Mouse (Mus musculus) forebrain, embryonic 10.5 days (tissue): ENCODE results near the gene Med22. TPM values are rescaled to one million over a fixed set of nuclear protein-coding genes. Genes with fewer than 3 reads are reported as not detected.

ENCODE experiments used
- DNase-seq: peaks from one replicate; pipeline ENCODE4 v3.0.0-alpha.2; 2017; ENCODE audit warnings: low spot score; ENCODE audit errors: extremely low spot score
- H3K27ac ChIP-seq: fragments of 300-500 bp; sonication (generic); 2 replicates; pipeline ENCODE4 v1.5.1; 2016; ENCODE audit warnings: mild to moderate bottlenecking
- H3K27me3 ChIP-seq: fragments of 300-500 bp; sonication (generic); 2 replicates; pipeline ENCODE4 v1.6.1; 2016; ENCODE audit warnings: mild to moderate bottlenecking; ENCODE audit not compliant: poor library complexity, severe bottlenecking
- H3K36me3 ChIP-seq: fragments of 300-500 bp; sonication (generic); replicated peaks from 2 replicates; pipeline ENCODE4 v1.6.1; 2016; ENCODE audit warnings: mild to moderate bottlenecking, moderate library complexity
- H3K4me1 ChIP-seq: fragments of 300-500 bp; sonication (generic); 2 replicates; pipeline ENCODE4 v1.6.1; 2016
- H3K4me3 ChIP-seq: fragments of 300-500 bp; sonication (generic); 2 replicates; pipeline ENCODE4 v1.5.1; 2016; ENCODE audit warnings: mild to moderate bottlenecking, moderate library complexity
- H3K9me3 ChIP-seq: fragments of 300-500 bp; sonication (generic); 2 replicates; pipeline ENCODE4 v1.6.1; 2016; ENCODE audit warnings: mild to moderate bottlenecking, moderate library complexity
- WGBS: fragments of 180-500 bp; shearing (Covaris S2); methylation state at CpG from one replicate; pipeline ENCODE4 v1.1.7; 2016; 5-methylcytosine and 5-hydroxymethylcytosine counted together
- polyA plus RNA-seq: library from polyadenylated mRNA; unstranded; fragments of >200 nt; fragmentation: Nextera tagmentation; extraction: Ambion mirVana; gene quantifications from 2 replicates; pipeline ENCODE4 v1.2.1, GENCODE M21; 2016

Gene Med22
- polyA plus RNA-seq, 1 experiment from 2014 or later, result 112 TPM

DNA sequence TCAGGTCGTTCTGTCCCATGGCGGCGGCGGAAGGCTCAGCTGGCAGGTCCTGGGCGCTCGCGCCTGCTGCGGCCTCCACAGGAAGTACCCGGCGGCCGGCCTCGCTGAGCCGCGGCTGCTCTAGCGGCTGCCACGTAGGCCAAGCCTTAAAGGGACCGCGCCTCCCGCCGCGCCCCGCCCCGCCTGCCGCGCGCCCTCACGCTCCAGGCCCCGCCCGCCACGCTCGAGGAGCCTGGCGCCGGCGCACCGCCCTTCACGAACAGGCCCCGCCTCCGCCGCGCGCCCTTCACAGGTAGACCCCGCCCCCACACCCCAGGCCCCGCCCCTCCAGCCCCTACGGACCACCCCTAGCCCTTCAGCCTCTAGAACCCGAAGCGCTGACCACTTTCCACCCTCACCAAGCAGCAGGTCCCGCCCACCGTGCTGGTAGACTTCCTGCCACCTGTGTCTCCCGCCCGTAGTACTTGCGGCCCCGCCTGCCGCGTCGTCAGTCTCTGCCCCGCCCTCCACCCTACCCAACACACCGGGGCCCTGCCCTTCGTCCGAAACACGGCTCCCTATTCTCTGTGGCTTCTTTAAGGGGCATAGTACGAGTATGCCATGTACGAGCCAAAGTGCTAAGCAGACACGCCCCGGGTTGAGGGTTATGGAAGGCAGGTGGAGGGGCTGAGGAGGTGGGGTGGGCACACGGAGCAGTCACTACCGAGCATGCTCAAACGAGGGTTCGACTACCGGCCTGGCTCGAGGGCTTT is 23.0 kb upstream of the Med22 start, which contains the start of the genes Surf4 and Stkld1:
Gene Surf4, minus strand, starts transcription at position 625 of the 752 bp plus-strand sequence.
Gene Stkld1, plus strand, starts transcription at position 744 of the 752 bp plus-strand sequence.
- DNase-seq, result peak; percentile 96
- peaks cover 34% of the 10 kb centered on the region for H3K36me3 ChIP-seq
- H3K27ac ChIP-seq, result peak within 1 kb of the TSS; percentile 96
- H3K4me1 ChIP-seq, result peaks cover 37% of the 10 kb centered on the region
- no peaks in the 10 kb centered on the region for H3K9me3 ChIP-seq
- H3K27me3 ChIP-seq, result no peaks in the 10 kb centered on the region
- H3K4me3 ChIP-seq, result peak within 1 kb of the TSS; percentile 80
- under 1% methylated on average over 69 of the region's 70 CpGs for WGBS

DNA sequence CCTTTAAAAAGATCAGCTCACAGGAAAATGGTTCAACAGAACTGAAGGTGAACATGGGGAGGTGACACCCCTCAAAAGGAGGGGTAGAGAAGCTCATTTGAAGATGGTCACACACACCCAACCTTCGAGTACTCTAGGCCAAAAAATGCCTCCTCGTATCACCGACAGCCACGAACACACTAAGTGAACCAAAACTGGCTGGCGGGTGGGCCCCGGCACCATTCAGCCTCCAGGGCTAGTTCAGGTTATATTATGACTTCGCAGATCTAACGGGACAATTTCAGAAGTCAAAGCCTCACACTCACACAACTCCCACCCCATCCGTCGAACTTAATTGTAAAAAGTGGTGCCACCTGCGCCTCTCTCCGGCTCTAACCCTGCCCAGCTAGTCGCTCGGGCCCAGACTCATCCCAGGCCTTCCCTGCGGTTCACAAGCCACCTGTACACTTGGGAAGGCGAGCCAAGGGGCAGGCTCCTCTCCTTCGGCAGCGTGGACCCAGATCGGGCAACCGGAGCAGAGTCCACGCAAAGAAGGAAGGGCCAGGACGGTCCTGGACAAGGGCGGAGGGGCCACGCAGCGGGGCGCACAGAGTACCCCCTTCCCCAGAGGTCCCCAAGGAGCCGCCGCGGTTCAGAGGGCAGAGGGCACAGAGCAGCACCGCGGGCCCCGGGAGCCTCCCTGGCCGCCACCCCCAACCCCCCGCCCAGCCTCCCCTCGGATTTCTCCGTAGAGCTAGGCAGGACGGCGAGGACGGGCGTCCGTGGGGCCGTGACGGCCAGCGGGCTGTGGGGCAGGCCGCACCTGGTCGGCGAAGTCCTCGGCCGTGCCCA is 22.2 kb upstream of the Med22 start:
- H3K9me3 ChIP-seq, result no peaks in the 10 kb centered on the region
- peaks cover 37% of the 10 kb centered on the region for H3K4me1 ChIP-seq
- 3% methylated on average over 49 of the region's 49 CpGs for WGBS
- no peaks in the 10 kb centered on the region for H3K27me3 ChIP-seq
- no peak for DNase-seq
- peaks cover 42% of the 10 kb centered on the region for H3K36me3 ChIP-seq
- peak overlapping the region; percentile 80 for H3K4me3 ChIP-seq
- peak overlapping the region; percentile 96 for H3K27ac ChIP-seq

GRCm38 (mm10) chr2:26930390-26930789 is 19.9 kb upstream of the Med22 start:
- H3K9me3 ChIP-seq, result no peaks in the 10 kb centered on the region
- peak overlapping the region; percentile 6 for H3K4me3 ChIP-seq
- H3K4me1 ChIP-seq, result peaks cover 37% of the 10 kb centered on the region
- DNase-seq, result peak; percentile 58
- 60% methylated on average over 1 of the region's 1 CpGs for WGBS
- H3K36me3 ChIP-seq, result peaks cover 65% of the 10 kb centered on the region
- H3K27ac ChIP-seq, result no peak overlapping the region
- no peaks in the 10 kb centered on the region for H3K27me3 ChIP-seq

DNA sequence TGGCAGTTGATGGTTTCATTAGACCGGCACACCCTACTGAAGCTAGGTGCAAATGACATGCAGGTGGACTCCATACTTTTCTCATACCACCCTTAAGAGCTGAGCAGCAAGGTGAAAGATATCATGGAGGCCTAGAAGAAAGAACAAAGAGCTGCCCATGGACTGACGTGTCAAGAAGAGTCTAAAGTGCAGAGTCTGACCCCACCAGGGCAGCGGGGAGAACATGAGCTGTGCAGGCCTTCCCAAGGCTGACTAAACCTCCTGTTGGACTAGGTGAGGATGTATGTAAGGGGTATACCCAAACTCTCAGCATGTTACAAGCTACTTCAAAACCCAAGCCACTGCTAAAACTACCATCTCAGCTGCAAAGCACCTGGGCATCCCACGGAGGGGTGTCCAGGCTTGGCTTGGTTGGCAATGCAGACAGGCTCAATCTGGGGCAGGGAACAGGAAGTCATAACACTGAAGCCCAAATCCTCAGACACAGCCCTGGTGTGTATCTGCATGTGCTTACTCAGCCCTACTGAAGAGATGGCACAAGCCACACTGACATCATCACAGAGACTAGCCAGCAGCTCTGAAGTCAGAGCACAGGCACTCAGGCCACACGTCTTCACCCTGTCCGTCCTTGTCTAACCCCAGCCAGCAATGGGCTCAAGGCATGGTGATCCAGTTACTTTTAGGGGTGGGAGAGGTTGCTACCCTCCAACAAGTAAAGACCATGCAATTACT is 17.4 kb upstream of the Med22 start:
- H3K27ac ChIP-seq, result no peak overlapping the region
- no peak overlapping the region for H3K4me3 ChIP-seq
- H3K27me3 ChIP-seq, result no peaks in the 10 kb centered on the region
- H3K36me3 ChIP-seq, result peaks cover 90% of the 10 kb centered on the region
- H3K4me1 ChIP-seq, result peaks cover 27% of the 10 kb centered on the region
- H3K9me3 ChIP-seq, result no peaks in the 10 kb centered on the region
- WGBS, result 86% methylated on average over 6 of the region's 6 CpGs
- no peak for DNase-seq

GRCm38 (mm10) chr2:26921784-26922183 is 11.3 kb upstream of the Med22 start:
- H3K27ac ChIP-seq, result no peak overlapping the region
- peaks cover 98% of the 10 kb centered on the region for H3K36me3 ChIP-seq
- peaks cover 15% of the 10 kb centered on the region for H3K4me1 ChIP-seq
- no peak overlapping the region for H3K4me3 ChIP-seq
- no peaks in the 10 kb centered on the region for H3K9me3 ChIP-seq
- DNase-seq, result no peak
- 90% methylated on average over 9 of the region's 9 CpGs for WGBS
- H3K27me3 ChIP-seq, result no peaks in the 10 kb centered on the region

DNA sequence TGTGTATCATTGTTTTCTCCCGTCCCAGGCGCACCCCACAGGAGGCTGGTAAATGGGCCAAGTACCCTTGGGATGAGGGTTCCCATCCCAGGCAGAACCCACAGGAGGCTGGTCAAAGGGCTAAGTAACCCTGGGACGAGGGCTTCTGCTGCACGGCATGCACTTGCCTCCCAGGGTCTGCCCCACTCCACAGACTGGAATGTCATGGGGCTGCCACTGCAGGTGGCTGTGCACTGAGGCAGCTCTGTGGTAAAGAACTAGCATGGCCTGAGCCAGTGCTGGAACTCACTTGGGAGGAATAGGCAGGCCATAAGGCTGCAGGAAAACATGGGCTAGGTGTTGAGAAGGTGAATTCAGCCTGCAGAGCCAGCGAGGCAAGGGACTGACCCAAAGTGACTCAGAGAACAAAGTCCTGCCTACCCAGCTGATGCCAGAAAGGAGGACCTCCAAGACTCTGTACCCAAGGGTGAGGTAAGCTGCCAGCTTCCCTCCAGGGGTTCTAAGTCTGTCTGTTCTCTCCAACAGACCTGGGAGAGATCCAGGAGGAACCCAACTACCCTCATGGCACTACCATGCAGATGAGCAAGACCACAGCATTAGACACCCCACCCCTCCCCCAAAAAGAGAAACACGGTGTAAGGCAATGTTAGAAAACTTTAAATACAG is 9.8 kb upstream of the Med22 start:
- 88% methylated on average over 6 of the region's 6 CpGs for WGBS
- peaks cover 83% of the 10 kb centered on the region for H3K36me3 ChIP-seq
- DNase-seq, result no peak
- H3K27me3 ChIP-seq, result no peaks in the 10 kb centered on the region
- no peak overlapping the region for H3K27ac ChIP-seq
- H3K4me1 ChIP-seq, result peaks cover 29% of the 10 kb centered on the region
- H3K4me3 ChIP-seq, result no peak overlapping the region
- H3K9me3 ChIP-seq, result no peaks in the 10 kb centered on the region

GRCm38 (mm10) chr2:26919684-26920083 is 9.2 kb upstream of the Med22 start:
- Histone ChIP-seq H3K27me3 (no peaks in the 10 kb centered on the region), H3K9me3 (no peaks in the 10 kb centered on the region), H3K27ac (no peak overlapping the region), H3K36me3 (peaks cover 78% of the 10 kb centered on the region), H3K4me3 (no peak overlapping the region), H3K4me1 (peaks cover 36% of the 10 kb centered on the region)
- 93% methylated on average over 3 of the region's 3 CpGs for WGBS
- DNase-seq, result no peak

- Histone ChIP-seq H3K36me3 (peaks cover 78% of the 10 kb centered on the region), H3K27ac (peak overlapping the region; percentile 86), H3K4me1 (peaks cover 58% of the 10 kb centered on the region), H3K4me3 (peak overlapping the region; percentile 73), H3K9me3 (no peaks in the 10 kb centered on the region), H3K27me3 (no peaks in the 10 kb centered on the region)
- DNase-seq, result no peak
- 4% methylated on average over 13 of the region's 13 CpGs for WGBS
These were observed 6.3 kb upstream of the Med22 start for GRCm38 (mm10) chr2:26916738-26917137.

DNA sequence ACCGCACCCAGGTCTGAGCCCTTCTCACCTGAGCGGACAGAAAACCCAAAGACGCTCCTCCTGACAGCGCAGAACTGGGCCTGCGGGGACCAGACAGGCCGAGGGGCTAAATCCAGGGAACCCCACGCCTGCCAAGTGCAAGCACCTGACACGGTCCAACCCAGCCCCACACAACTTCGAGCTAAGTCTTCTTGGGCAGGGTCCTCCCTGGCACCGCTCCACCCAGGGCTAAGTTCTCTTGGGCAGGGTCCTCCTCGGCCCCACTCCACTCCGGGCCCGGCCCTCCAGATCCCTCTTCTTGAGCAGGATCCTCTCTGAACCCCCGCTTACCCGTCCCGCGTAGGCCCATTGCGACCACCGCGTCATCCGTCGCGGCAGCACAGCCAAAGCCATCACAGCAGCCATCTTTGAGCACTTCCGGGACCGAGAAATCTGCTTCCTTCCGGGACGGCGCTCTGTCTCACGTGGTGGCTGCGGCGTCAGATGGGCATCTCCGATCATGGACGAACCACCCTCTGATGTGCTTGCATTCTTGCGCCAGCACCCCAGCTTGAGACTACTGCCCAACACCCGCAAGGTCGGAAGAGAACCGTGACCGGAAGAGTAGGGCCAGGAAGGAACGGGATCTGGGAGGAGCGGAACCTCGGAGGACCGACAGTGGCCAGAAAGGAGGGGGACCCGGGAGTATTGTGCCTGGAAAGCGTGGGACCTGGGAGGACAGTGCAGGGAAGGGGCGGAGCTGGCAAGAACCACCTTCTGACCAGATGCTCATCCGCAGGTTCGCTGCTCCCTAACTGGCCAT is 5.7 kb upstream of the Med22 start, which contains the start of the genes Surf2 and Surf1:
Gene Surf2, plus strand, starts transcription at position 441 of the 802 bp plus-strand sequence.
Gene Surf1, minus strand, starts transcription at position 604 of the 802 bp plus-strand sequence.
- Histone ChIP-seq H3K4me3 (peak within 1 kb of the TSS; percentile 73), H3K27ac (peak within 1 kb of the TSS; percentile 86), H3K4me1 (peaks cover 61% of the 10 kb centered on the region), H3K27me3 (no peaks in the 10 kb centered on the region), H3K9me3 (no peaks in the 10 kb centered on the region), H3K36me3 (peaks cover 78% of the 10 kb centered on the region)
- DNase-seq, result peak; percentile 84
- 2% methylated on average over 47 of the region's 47 CpGs for WGBS

GRCm38 (mm10) chr2:26914148-26914941 is 3.9 kb upstream of the Med22 start:
- WGBS, result 69% methylated on average over 8 of the region's 8 CpGs
- Histone ChIP-seq H3K27me3 (no peaks in the 10 kb centered on the region), H3K27ac (no peak overlapping the region), H3K4me1 (peaks cover 68% of the 10 kb centered on the region), H3K9me3 (no peaks in the 10 kb centered on the region), H3K4me3 (peak overlapping the region; percentile 73), H3K36me3 (peaks cover 62% of the 10 kb centered on the region)
- DNase-seq, result no peak
